Mouse (Mus musculus): ENCODE measurements around the gene Fbxo48.
A peak's percentile ranks its signal among the peaks of the same experiment; 100 is the strongest.

The Fbxo48 gene

DNA sequence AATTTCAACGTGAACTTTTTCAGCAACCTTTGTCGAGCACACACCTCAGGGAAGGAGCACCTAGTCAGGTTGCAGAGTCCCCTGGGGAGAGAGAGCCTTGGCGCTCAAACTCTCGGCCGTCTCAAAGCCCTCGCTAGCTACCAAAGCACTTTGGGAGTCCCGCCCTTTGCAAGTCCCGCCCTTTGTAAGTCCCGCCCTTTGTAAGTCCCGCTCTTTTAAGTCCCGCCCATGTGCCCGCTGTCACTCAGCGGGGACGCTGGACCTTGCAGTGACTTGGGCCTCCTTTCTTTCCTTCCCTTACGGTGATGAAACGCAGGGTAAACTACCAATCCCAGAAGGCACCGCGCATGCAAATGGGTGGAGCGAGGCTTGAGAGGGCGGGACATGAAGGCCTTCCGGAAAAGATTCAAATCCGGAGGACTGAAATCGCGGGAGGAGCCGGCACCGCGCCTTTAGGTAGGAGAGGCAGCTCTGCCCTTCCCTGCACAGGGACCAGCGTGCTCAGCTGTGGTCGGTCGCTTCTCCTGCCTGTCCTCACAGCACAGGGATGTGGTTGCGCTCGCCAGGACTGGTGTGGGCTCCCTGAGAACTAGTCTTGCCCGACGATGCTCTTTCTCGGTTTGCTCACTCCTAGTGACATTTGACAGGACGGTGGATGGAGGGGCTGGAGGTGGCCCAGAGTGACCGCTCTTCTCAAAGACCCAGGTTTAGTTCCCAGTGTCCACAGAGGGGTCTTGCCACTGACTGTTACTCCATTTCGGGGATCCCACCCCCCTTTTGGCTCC is at the start of gene Fbxo48:
Gene Fbxo48 (plus strand): TSS at position 400 of the 785 bp plus-strand sequence.
- peak; percentile 96 to 99 for DNase-seq (ENCODE audit: low spot score in 2 of 2)

DNA sequence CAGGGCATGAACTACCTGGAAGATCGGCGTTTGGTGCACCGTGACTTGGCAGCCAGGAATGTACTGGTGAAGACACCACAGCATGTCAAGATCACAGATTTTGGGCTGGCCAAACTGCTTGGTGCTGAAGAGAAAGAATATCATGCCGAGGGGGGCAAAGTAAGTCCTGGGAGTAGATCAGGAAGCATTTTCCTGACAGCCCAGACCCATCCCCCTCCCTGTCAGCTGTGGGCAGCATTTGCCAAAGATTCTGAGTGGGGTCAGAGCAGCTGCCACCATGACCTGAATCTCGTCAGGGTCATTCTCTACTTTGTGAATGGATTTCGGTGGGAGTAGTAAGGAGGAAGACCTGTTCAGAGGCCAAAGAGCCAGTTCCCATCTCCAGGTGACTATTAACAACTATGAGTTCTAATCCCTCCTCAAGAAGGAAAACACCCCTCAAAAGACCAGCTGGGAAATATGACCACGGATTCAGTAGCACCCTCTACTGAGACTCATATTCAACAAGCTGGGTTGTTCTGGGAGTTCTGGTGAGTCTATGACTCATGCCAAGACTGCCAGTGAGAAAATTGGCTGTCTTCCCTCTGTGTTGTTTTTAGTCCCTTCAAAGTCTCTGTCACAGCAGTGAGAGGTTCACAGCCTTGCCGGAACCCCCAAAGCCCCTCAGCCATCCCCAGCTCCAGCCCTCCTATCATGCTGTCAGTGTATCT is 46.7 kb upstream of the Fbxo48 start:
- no peak for DNase-seq (ENCODE audit: low spot score in 2 of 2)

DNA sequence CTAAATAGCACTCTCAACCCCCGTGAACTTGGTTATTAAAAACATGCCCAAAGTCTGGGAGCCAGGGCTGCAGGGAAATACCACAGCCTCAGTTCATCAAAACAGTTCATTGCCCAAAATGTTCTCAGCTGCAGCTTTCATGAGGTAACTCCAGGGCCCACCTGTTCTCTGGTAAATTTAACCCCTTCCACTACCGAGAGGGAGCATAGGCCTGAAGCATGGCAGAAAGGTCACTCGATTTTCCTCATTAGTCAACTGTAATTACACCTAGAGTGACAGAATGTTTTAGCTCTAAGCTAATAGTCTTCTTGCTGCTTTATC is 46.2 kb upstream of the Fbxo48 start:
- no peak for DNase-seq (ENCODE audit: low spot score in 2 of 2)

DNA sequence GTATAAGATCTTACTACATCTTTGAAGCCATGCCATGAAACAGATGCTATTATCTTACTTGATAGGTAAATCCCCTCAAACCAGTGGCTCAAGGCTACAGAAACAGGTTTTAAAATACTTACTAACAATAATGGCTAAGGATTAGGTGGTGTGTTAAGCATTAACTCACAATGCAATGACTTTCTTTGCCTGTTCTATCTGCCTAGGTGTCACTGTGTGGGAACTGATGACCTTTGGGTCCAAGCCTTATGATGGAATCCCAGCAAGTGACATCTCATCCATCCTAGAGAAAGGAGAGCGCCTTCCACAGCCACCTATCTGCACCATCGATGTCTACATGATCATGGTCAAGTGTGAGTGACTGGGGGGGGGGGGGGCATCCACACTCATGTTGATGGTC is 44.6 kb upstream of the Fbxo48 start:
- DNase-seq (ENCODE audit: low spot score in 2 of 2), result no peak

DNA sequence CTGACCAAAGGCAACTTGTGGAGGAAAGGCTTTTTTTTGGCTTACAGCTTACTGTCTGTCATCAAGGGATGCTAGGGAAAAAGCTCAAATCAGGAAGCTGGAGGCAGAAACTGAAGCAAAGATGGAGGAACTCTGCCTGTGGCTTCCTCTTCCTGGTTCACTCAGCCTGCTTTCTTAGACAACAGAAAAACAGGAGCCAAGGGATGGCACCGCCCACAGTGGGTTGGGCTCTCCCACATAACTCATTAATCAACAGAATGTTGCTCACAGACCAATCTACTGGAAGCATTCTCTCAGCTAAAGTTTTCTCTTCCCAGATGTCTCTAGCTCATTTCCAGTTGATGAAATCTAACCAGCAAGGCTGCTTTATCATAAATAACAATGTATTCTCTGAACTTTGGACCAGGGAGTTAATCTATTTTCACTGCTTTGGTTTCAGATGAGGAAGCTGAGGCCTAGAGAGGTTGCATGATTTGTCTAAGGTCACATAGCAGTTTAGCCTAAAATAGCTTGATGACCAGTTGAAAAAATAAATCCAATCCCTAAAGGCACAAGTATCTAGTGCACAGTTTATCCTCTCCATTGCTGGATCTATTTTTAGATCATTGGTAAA is 43.6 kb upstream of the Fbxo48 start:
- no peak for DNase-seq (ENCODE audit: low spot score in 2 of 2)

DNA sequence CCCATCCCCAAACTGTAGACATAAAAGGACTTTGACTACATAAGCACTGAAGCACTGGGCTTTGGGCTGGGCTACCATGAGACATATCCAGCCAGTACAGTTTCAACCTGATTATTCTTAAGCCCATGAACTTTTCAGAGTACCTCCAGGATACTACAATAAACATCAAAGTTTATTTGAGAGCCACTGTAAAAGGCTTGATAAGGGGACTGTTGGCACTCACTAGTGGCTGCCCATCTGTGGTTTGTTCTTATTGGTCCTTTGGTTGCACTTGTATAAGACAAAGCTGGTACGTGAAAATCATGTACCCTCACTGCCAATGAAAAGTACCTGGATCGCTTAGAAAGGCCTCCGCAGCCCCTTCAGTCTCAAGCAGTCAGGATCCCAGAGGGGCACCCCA is 36.4 kb upstream of the Fbxo48 start:
- no peak for DNase-seq (ENCODE audit: low spot score in 2 of 2)

DNA sequence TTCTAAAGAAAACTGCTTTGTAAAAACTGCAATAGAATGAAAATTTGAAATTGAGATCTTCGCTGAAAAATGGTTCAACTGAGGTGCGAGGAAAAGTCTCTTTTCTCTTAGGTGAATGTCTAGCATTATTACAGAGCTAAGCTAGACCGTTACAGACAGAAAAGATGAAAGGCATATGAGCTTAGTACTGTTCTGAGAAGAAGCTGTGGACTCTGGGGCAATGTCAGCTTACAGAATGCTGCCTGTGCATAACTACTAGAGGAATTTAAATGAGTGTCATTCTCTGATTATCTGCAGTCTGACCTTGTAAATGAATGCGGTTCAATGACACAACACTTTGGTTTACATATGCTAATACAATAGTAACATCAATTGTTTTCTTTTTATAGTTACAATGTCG is 35.3 kb upstream of the Fbxo48 start:
- DNase-seq (ENCODE audit: low spot score in 2 of 2), result no peak

DNA sequence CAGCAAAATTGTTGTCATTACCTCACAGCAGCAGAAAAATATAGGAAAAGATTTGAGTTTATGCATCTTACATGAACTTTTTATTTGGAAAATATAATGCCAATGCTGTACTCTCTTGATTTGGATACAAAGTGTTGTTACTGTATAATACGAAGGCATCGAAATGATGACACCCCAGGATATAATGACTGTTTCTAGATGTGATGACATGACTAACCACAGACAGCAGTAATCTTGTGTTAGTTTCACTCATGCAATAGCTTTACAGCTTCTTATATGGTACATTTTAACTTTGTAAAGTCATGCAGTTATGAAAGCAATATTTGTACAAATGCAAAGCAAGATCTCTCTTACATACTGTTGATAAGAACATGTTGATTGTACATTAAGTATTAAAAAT is 33.7 kb upstream of the Fbxo48 start:
- no peak for DNase-seq (ENCODE audit: low spot score in 2 of 2)

DNA sequence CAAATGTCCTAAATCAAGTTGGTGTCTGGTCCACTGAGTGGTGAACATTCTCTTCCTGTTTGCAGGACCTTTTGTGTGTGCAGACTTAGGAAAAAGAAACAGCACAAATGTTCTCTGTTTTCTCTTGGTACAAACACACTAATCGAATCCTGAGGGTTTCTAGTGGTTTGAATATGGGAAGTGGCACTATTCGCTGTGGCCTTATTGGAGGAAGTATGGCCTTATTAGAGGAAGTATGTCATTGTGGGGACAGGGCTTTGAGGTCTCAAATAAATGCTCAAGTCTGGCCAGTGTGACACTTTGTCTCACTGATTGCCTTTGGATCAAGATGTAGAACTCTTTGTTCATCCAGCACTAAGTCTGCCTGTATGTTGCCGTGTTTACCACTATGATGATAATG is 19.0 kb upstream of the Fbxo48 start:
- no peak for DNase-seq (ENCODE audit: low spot score in 2 of 2)

DNA sequence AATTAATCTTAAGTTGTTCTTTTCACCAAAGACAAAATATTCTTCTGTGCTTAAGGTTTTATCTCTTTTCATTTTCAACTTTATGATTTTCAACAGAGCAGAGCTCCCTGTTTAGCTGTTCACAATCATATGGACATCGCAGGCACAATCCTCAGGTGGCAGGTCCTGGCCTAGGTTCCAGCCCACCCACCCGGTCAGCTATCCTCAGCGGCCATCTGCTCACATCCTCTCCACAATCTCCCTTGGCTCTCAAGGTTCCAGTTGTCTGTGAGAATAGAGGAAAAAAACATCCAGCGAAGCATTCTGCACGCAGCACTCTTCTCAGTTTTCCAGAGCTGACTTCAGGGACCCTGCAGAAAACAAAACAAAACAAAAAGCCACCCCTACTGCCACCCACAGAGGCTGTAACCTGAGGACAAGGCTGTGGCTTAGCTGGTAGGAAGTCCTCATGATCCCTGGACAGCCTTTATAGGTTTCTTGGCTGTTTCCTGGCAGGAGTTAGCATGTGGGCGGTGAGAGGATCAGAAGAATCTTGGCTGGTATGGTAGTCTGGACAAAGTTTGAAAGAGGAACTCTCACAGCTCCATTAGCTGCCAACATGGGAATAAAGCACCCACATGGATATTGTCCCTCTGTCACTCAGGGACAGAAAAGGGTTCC is 15.5 kb upstream of the Fbxo48 start:
- DNase-seq (ENCODE audit: low spot score in 2 of 2), result no peak

DNA sequence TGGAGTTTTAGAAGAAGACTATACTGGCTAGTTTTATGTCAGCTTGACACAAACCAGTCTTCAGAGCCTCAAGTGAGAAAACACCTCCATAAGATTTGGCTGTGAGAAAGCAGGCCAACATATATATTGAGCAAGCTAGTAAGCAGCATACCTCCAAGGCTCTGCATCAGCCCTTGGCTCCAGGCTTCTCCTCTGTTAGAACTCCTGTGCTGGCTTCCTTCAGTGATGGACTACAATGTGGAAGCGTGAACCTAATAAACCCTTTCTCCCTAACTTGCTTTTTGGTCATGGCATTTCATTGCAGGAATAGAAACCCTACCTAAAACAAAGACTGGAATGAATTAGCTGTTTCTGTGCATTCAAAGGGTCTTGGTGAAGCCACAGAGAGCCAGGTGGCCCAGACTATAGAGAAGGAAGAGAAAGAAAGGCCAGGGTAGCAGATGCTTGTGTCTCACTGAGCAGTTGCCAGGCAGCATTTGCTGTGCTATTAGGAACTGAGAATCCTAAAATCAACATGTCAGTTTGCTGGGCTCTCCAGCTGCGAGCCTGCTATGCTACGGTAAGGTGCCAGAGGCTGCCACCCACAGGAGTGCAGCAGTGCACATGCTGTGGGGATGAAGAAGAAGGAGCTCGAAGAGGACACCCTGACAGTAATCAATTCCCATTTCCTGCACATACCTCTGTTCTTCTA is 9.9 kb upstream of the Fbxo48 start:
- DNase-seq (ENCODE audit: low spot score in 2 of 2), result peak in 1 of 2 experiments; percentile 14

DNA sequence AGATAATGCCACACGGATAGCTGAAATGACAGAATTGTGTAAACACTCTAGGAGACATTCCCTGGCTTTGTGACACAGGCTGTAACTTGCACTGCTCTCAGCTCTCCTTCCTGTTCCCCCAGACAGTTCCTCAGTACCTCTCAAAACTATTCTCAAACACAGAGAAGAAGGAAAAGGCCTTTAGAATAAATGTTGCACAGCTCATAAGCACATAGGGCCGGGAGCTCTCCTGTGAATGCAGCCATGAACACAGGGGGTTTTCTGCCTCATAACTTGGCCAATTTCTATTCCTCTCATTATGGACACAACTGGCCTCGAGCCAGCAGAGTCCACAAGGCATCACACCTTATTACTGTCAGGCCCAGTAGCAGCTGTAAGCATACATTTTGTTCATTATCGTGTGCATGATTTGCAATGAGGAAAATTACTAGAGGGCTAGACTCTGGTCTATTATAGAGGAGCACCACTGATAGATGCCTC is 9.2 kb upstream of the Fbxo48 start:
- no peak for DNase-seq (ENCODE audit: low spot score in 2 of 2)

DNA sequence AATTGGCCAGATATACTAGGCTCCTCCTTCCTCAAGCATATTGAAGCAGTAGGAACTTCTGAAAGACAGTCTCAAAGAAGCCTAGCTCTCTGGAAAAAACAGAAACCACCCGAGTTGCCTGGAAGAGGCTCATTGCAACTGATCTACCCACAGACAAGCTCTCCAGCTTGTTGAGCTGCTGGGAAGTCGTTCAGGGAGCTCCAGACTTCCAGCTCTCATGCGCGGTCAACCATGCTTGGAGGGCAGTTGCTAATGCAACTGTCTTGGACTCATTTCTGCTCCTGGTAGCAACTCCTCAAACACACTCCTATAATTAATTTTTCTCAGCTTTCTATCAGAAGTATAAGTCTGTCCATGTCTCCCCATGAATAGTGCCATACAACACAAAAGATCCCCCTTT is 8.2 kb upstream of the Fbxo48 start:
- no peak for DNase-seq (ENCODE audit: low spot score in 2 of 2)

DNA sequence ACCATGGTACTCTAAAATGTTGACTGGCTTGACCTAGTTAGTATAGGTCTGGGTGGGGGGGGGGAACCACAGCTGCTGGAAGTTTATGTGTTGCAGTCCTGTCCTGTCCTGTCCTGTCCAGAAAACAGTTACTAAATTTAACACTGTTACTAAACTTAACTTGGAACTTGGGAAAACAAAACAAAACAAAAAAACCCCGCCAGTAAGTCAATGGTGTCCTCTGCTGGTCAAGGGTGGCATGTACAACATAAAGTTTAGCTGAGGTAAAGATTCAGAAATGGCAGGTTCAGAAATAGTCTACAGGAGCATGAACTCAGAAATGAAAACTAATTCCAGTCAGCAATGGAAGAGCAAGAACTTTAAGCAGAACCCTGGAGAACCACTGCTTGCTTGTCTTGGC is 2.4 kb upstream of the Fbxo48 start:
- DNase-seq (ENCODE audit: low spot score in 2 of 2), result no peak

DNA sequence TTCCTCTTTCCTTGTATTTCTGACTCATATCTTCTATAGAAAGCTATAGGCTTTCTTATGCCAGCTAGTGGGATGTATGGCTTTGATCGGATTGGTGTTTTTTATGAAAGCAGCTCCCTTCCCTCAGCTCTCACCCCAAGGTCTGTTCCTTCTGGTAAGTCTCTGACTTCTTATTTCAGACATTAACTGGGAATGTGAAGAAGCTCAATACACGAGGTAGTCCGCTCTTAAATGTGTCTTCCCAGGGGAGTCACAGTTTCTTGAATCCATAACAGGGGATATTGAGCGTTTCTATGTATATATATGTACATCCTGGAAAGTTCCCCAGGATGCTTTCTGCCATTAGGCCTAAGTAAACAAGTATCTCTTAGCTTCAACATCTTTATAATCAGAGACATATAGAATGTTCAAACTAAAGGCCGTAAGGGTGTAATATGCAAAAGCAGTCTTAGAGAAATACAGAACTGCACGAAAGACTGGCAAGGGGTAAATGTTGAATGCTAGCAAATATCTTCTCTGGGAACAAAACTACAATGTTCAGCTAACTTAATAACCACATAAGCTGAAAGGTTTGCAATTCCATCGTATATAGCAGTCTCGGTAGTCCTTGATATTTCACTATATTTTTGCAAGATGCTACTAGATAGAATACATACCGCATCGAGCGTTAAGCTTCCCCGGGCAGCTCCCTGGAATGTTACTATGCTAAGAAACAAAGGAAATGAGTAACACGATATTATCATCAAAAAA is 774 bp upstream of the Fbxo48 start:
- no peak for DNase-seq (ENCODE audit: low spot score in 2 of 2)

DNA sequence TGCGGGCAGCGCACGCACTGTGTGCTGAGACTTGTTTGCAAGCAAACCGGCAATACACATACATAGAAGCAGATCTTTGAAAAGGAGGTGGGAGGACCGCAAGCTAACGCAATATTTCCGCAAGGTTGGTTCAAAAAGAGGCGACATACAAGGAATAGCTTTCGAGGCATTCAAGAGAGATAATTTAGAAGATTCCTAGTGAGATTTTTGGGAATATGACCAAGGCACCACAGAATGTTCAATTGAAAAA is 511 bp downstream of the Fbxo48 start:
- no peak for DNase-seq (ENCODE audit: low spot score in 2 of 2)

DNA sequence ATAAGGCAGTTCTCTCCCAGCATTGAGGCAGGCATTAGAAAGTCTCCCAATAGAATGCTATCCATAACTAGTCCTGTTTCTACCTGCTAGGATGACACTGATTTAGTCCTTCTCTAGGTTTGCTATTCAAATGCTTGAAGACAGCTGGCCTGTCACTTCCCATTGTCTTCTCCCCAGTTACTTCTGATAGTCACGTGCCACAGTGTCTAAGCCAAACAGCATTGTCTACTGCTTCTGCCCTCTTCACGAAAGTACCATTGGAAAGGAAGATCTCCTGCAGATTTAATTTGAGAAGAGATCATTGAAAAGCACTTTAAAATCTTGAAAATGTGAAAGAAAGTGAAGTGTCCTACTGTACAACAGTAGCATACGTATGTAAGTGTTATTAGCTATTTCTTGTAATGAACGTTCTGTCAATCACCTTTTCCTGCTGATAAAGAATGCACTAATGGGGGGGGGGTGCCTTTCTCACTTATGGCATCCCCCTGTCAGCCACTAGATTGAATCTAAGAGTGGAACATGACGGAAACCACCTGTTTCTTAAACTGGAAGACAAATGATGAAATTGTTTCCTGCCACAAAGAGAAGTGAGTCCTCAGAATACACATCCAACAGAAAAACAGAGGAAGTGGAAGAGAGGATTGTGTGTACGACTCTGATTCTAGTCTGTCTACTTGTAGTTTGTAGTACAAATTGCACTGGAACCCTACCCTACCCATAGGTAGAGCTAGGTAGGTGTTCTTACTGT is 5.1 kb downstream of the Fbxo48 start:
- DNase-seq (ENCODE audit: low spot score in 2 of 2), result no peak

DNA sequence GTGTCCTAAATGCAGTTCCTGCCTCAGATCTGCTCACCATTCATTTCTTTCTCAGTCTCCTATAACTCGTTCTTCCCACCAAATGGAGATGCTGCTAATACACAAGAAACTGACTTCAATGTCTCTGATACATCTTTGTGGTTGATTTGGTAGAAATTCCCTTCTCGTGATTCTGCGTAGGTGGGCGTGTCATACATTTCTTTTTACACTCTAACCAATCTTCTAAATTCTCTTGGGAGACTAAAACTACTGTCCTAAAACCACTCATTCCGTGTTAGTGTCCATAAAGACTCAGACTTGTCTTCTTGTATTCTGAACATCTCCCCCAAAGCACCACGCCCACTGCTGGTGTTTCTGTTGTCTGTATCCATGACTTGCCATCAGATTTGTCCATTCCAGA is 5.9 kb downstream of the Fbxo48 start:
- no peak for DNase-seq (ENCODE audit: low spot score in 2 of 2)

DNA sequence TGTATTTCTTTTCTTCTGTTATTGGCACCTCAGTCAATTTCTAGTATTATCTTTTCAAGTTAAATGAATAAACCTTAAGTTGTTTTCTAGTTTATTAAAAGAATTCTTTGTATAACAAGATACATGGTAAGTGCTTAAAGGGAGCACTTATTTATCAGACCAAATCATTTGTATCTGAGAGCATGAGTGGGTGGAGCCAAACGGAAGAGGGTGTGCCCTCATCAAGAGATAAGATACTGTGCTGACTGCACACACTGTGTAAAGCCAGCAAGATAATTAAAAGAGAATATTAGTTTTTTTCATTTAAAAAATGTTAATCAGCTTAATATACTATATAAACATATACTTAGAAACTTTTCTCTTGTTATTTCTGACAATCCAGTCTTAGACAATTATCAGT is 7.3 kb downstream of the Fbxo48 start:
- no peak for DNase-seq (ENCODE audit: low spot score in 2 of 2)

DNA sequence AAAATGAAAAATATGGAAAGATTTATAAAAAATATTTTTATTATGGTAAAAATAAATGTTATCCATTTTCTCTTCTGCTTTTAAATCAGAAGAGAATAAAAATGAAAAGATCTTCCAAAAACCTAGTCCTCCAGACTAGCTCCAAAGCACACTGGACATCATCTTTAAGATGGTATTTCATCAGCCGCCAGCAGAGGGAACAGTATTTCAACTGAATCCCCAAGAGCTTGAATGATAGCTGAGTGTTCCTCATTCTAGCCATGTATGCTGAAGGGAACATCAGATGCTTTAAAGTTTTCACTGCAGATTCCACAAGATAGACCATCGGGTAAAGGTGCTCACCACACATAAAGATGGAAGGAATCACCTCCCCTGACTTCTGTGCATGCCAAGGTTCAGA is 16.6 kb downstream of the Fbxo48 start:
- DNase-seq (ENCODE audit: low spot score in 2 of 2), result peak; percentile 46 to 66

DNA sequence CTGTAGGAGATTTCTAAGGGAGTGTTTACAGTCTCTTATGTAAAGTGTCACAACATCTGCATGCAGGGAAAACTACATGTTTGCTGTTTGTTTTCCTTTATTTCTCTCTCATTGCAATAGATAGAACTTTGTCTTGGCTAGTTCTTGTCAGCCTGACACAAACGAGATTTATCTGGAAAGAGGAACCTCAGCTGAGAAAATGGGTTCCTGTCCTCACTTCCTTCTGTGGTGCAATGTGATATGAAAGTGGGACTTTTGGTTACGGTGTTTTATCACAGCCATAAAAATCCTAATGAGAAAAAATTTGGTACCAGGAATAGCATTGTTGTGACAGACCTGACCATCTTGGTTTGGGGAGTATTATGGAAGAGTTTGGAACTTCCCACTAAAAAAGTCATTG is 18.5 kb downstream of the Fbxo48 start:
- peak; percentile 29 to 51 for DNase-seq (ENCODE audit: low spot score in 2 of 2)

Measured in spleen, postnatal 36 days (tissue).